Mouse (Mus musculus): Measurements from ENCODE around the gene Pappa. TPM values are rescaled to one million over a fixed set of nuclear protein-coding genes. Genes with fewer than 3 reads are reported as not detected.

Pappa gene
- total and polyA plus RNA-seq, 3 experiments = not detected

GRCm38 (mm10) chr4:65209369-65210015 is 85.5 kb downstream of the Pappa start:
- TF ChIP-seq JUN (IDR thresholded peaks at IDR 0.05; ENCODE audit: insufficient read depth, low read depth, low read length) = no peak
- TF ChIP-seq IRF4 (IDR thresholded peaks at IDR 0.05; ENCODE audit: low read depth, low read length) = no peak
- TF ChIP-seq RAD21 (IDR thresholded peaks at IDR 0.05; ENCODE audit: low read depth, low read length) = no peak
- no peak for TF ChIP-seq NELFE (IDR thresholded peaks at IDR 0.05; ENCODE audit: low read depth, low read length)
- no peak for TF ChIP-seq NRF1 (IDR thresholded peaks at IDR 0.05; ENCODE audit: low read depth, low read length)
- TF ChIP-seq ZNF384 (IDR thresholded peaks at IDR 0.05; ENCODE audit: low read depth, low read length) = no peak
- TF ChIP-seq TBP (conservative IDR thresholded peaks at IDR 0.05; ENCODE audit: low read depth, low read length) = no peak
- no peak for TF ChIP-seq UBTF (IDR thresholded peaks at IDR 0.05; ENCODE audit: low read depth, low read length)
- TF ChIP-seq MAZ (IDR thresholded peaks at IDR 0.05; ENCODE audit: low read depth, low read length) = no peak
- TF ChIP-seq PAX5 (IDR thresholded peaks at IDR 0.05; ENCODE audit: low read length) = no peak
- TF ChIP-seq TCF12 (IDR thresholded peaks at IDR 0.05; ENCODE audit: low read depth, low read length) = no peak
- no peak for TF ChIP-seq BHLHE40 (IDR thresholded peaks at IDR 0.05; ENCODE audit: low read depth, low read length)
- no peak for TF ChIP-seq E2F4 (IDR thresholded peaks at IDR 0.05; ENCODE audit: insufficient replicate concordance, low read depth, low read length)
- no peak for TF ChIP-seq CHD1 (IDR thresholded peaks at IDR 0.05; ENCODE audit: low read depth, low read length)
- Histone ChIP-seq H3K4me3 (replicated peaks in 1 of 3; ENCODE audit: low read depth in 2 of 3, low read length in 2 of 3, poor library complexity in 1 of 3) (no peak overlapping the region), H3K36me3 (replicated peaks in 1 of 2; ENCODE audit: control insufficient read depth in 1 of 2, insufficient read depth in 1 of 2, low read length in 1 of 2) (no peaks in the 10 kb centered on the region), H3K4me1 (ENCODE audit: control insufficient read depth in 1 of 2, insufficient read depth in 2 of 2) (no peaks in the 10 kb centered on the region), H3K4me2 (ENCODE audit: insufficient read depth, low read depth, poor library complexity, severe bottlenecking) (no peak overlapping the region), H3K79me2 (replicated peaks; ENCODE audit: control insufficient read depth, extremely low read depth, insufficient read depth, poor library complexity, severe bottlenecking) (no peaks in the 10 kb centered on the region), H3K9ac (ENCODE audit: insufficient read depth, low read depth) (no peak overlapping the region), H3K27me3 (replicated peaks) (no peaks in the 10 kb centered on the region), H3K27ac (ENCODE audit: insufficient read depth, low read depth) (no peak overlapping the region), H3K9me3 (replicated peaks; ENCODE audit: low read length) (peaks cover 34% of the 10 kb centered on the region)
- in situ Hi-C loops (cut with MboI; ENCODE audit: low pct_ligation_motif_present, low pct_unique_long_range_greater_than_20kb, low sequenced_read_pairs) (no loop called here), dilution Hi-C loops (cut with MboI; ENCODE audit: extremely low pct_ligation_motif_present, extremely low pct_unique_long_range_greater_than_20kb, low sequenced_read_pairs) (no loop called here)
- DNase-seq (ENCODE audit: extremely low read depth) = no peak

- no peaks in the 10 kb centered on the region for H3K79me2 ChIP-seq (replicated peaks; ENCODE audit: control insufficient read depth, extremely low read depth, insufficient read depth, poor library complexity, severe bottlenecking)
- in situ Hi-C loops (cut with MboI; ENCODE audit: low pct_ligation_motif_present, low pct_unique_long_range_greater_than_20kb, low sequenced_read_pairs) = no loop called here
- H3K4me1 ChIP-seq (ENCODE audit: control insufficient read depth in 1 of 2, insufficient read depth in 2 of 2) = no peaks in the 10 kb centered on the region
- H3K36me3 ChIP-seq (replicated peaks in 1 of 2; ENCODE audit: control insufficient read depth in 1 of 2, insufficient read depth in 1 of 2, low read length in 1 of 2) = no peaks in the 10 kb centered on the region
- dilution Hi-C loops (cut with MboI; ENCODE audit: extremely low pct_ligation_motif_present, extremely low pct_unique_long_range_greater_than_20kb, low sequenced_read_pairs) = no loop called here
- H3K27me3 ChIP-seq (replicated peaks) = no peaks in the 10 kb centered on the region
- no peak overlapping the region for H3K4me3 ChIP-seq (replicated peaks in 1 of 3; ENCODE audit: low read depth in 2 of 3, low read length in 2 of 3, poor library complexity in 1 of 3)
- DNase-seq (ENCODE audit: extremely low read depth) = no peak
- H3K27ac ChIP-seq (ENCODE audit: insufficient read depth, low read depth) = no peak overlapping the region
- H3K9ac ChIP-seq (ENCODE audit: insufficient read depth, low read depth) = no peak overlapping the region
- peaks cover 30% of the 10 kb centered on the region for H3K9me3 ChIP-seq (replicated peaks; ENCODE audit: low read length)
- no peak overlapping the region for H3K4me2 ChIP-seq (ENCODE audit: insufficient read depth, low read depth, poor library complexity, severe bottlenecking)
- TF ChIP-seq MEF2A (IDR thresholded peaks at IDR 0.05; ENCODE audit: borderline replicate concordance, low read depth, low read length) (no peak), HCFC1 (IDR thresholded peaks at IDR 0.05; ENCODE audit: low read depth, low read length) (no peak), NELFE (IDR thresholded peaks at IDR 0.05; ENCODE audit: low read depth, low read length) (no peak), PAX5 (IDR thresholded peaks at IDR 0.05; ENCODE audit: low read length) (no peak), JUND (conservative IDR thresholded peaks at IDR 0.05; ENCODE audit: low read depth, low read length) (no peak), TBP (conservative IDR thresholded peaks at IDR 0.05; ENCODE audit: low read depth, low read length) (no peak), POLR2AphosphoS2 (IDR thresholded peaks at IDR 0.05; ENCODE audit: low read depth, low read length) (no peak)
Measured at GRCm38 (mm10) chr4:65216682-65217081, 92.7 kb downstream of the Pappa start.
